Comparison of ENCODE assay signal across 9 mouse cellular contexts in the genomic region with DNA sequence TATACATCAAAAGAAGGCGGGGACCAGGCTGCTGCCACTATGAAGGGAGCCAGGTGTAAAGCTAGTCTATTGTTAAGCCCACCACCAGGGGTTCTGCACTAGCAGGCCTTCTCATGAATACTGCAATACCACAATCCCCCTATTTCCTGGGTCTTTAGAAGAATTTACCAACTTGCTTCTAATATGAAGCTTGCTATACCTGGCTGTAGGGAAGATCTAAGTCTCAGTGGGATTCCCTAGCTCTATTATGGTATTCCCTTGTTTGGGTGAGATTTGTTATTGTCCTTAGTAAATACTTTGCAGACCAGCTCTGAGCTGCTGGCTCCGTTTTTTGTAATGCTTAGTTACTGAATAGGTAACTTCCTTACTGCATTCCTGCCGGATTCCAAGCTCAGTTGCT. TPM values are rescaled to one million over a fixed set of nuclear protein-coding genes. Genes with fewer than 3 reads are reported as not detected.
DNase-seq lines count a peak whose midpoint lies in the region; ATAC-seq and TF ChIP-seq lines count a peak whose summit lies in the region.
"Not testable (repeated sequence)": the region's sequence is repeated elsewhere in the genome, so short reads cannot be mapped to it uniquely, and the experiment has no call there.
"Had no signal": no experiment of that assay in that cellular context is flagged by ENCODE, and none has a peak within 500 bp of the region (broad histone marks: within the 10 kb centered on the region; RNA-seq: fewer than 3 reads in every experiment).

No protein-coding gene starts in this region.

- not testable (repeated sequence) for H3K27ac ChIP-seq in embryonic facial prominence, embryonic 14.5 days (replicated peaks; ENCODE audit: low read depth, low read length)
- peak overlapping the region; percentile 87 for H3K27ac ChIP-seq in heart, adult 2 months
- H3K27ac ChIP-seq in heart, embryonic 13.5 days (replicated peaks), result peak overlapping the region; percentile 96
- H3K27ac ChIP-seq in heart, postnatal 0 days (ENCODE audit: low read depth), result peak overlapping the region; percentile 99
- peak overlapping the region; percentile 35 for H3K27ac ChIP-seq in limb, embryonic 15.5 days
- peak overlapping the region; percentile 71 for H3K27ac ChIP-seq in lung, postnatal 0 days (ENCODE audit: low read length)

- H3K9me3 ChIP-seq in embryonic facial prominence, embryonic 14.5 days (ENCODE audit: control insufficient read depth, low read length); heart, embryonic 13.5 days; heart, postnatal 0 days (replicated peaks; ENCODE audit: control insufficient read depth, low read length); limb, embryonic 15.5 days; lung, postnatal 0 days (ENCODE audit: low read length): not testable (repeated sequence)

- H3K36me3 ChIP-seq in embryonic facial prominence, embryonic 14.5 days (ENCODE audit: control insufficient read depth, insufficient read depth, low read length), result peaks cover 43% of the 10 kb centered on the region
- not testable (repeated sequence) for H3K36me3 ChIP-seq in heart, adult 2 months (ENCODE audit: control insufficient read depth, insufficient read depth, low read length); lung, postnatal 0 days (ENCODE audit: insufficient read depth, low read length)
- peaks cover 39% of the 10 kb centered on the region for H3K36me3 ChIP-seq in heart, embryonic 13.5 days
- peaks cover 39% of the 10 kb centered on the region for H3K36me3 ChIP-seq in heart, postnatal 0 days (replicated peaks; ENCODE audit: control insufficient read depth, insufficient read depth, low read length)
- H3K36me3 ChIP-seq in limb, embryonic 15.5 days, result peaks cover 20% of the 10 kb centered on the region; the same call in 1 of the 2 replicates

- intact Hi-C loops in heart, adult 2 months (cut with DNase I), result not testable (repeated sequence)

- not testable (repeated sequence) for H3K4me1 ChIP-seq in embryonic facial prominence, embryonic 14.5 days (ENCODE audit: control insufficient read depth, insufficient read depth, low read length); lung, postnatal 0 days (ENCODE audit: insufficient read depth, low read depth, low read length)
- H3K4me1 ChIP-seq in heart, adult 2 months (ENCODE audit: control insufficient read depth, insufficient read depth, low read length), result peaks cover 22% of the 10 kb centered on the region
- peaks cover 64% of the 10 kb centered on the region for H3K4me1 ChIP-seq in heart, embryonic 13.5 days
- peaks cover 40% of the 10 kb centered on the region for H3K4me1 ChIP-seq in heart, postnatal 0 days (ENCODE audit: control insufficient read depth, insufficient read depth)
- peaks cover 24% of the 10 kb centered on the region for H3K4me1 ChIP-seq in limb, embryonic 15.5 days

- not testable (repeated sequence) for H3K9ac ChIP-seq in embryonic facial prominence, embryonic 14.5 days (ENCODE audit: low read depth, low read length); heart, adult 2 months (ENCODE audit: low read depth, low read length); limb, embryonic 15.5 days; lung, postnatal 0 days (replicated peaks; ENCODE audit: low read depth)
- H3K9ac ChIP-seq in heart, embryonic 13.5 days, result peak overlapping the region; percentile 64
- 0 out of 2 replicates have a peak overlapping the region, but pooled peaks have one; percentile 45 for H3K9ac ChIP-seq in heart, postnatal 0 days (replicated peaks; ENCODE audit: low read depth, low read length)

- not testable (repeated sequence) for H3K27me3 ChIP-seq in embryonic facial prominence, embryonic 14.5 days (replicated peaks; ENCODE audit: control insufficient read depth, insufficient read depth, low read length); heart, adult 2 months (ENCODE audit: control insufficient read depth, insufficient read depth, low read length); heart, embryonic 13.5 days (replicated peaks); heart, postnatal 0 days (ENCODE audit: control insufficient read depth, insufficient read depth, low read length); limb, embryonic 15.5 days; lung, postnatal 0 days (replicated peaks; ENCODE audit: insufficient read depth, low read length)

- ATAC-seq in embryonic facial prominence, embryonic 14.5 days (ENCODE audit: low read depth); heart, embryonic 13.5 days (ENCODE audit: extremely low read depth, insufficient number of reproducible peaks, low FRiP score, low TSS enrichment); heart, postnatal 0 days (ENCODE audit: insufficient read depth, low read depth); limb, embryonic 15.5 days (ENCODE audit: insufficient number of reproducible peaks, low FRiP score, low TSS enrichment, low read depth); lung, postnatal 0 days: not testable (repeated sequence)

- peak; percentile 98 for DNase-seq in R1 (ENCODE audit: low read depth, low spot score)
- DNase-seq in embryonic facial prominence, embryonic 14.5 days (ENCODE audit: low spot score), result peak; percentile 10
- DNase-seq in heart, adult 2 months; heart, postnatal 0 days (ENCODE audit: low spot score); lung, postnatal 0 days (ENCODE audit: low spot score): not testable (repeated sequence)
- peak; percentile 26 for DNase-seq in thymus, postnatal 14 days

- 66% methylated on average over 3 of the region's 3 CpGs for WGBS in embryonic facial prominence, embryonic 14.5 days
- WGBS in heart, adult 2 months, result 84% methylated on average over 3 of the region's 3 CpGs
- WGBS in heart, embryonic 13.5 days, result 72% methylated on average over 3 of the region's 3 CpGs
- 54% methylated on average over 3 of the region's 3 CpGs for WGBS in heart, postnatal 0 days
- 53% methylated on average over 3 of the region's 3 CpGs for WGBS in limb, embryonic 15.5 days
- WGBS in lung, postnatal 0 days, result 58% methylated on average over 3 of the region's 3 CpGs

- H3K4me2 ChIP-seq in embryonic facial prominence, embryonic 14.5 days (ENCODE audit: low read depth, low read length); heart, postnatal 0 days (ENCODE audit: low read depth, low read length); limb, embryonic 15.5 days; lung, postnatal 0 days (replicated peaks; ENCODE audit: low read depth, low read length): not testable (repeated sequence)
- H3K4me2 ChIP-seq in heart, embryonic 13.5 days, result peak overlapping the region; percentile 25

- not testable (repeated sequence) for H3K79me2 ChIP-seq in heart, adult 2 months (replicated peaks; ENCODE audit: control insufficient read depth, insufficient read depth, low read length)

- H3K4me3 ChIP-seq in embryonic facial prominence, embryonic 14.5 days (ENCODE audit: low read depth, low read length); heart, adult 2 months; heart, embryonic 13.5 days; heart, postnatal 0 days (ENCODE audit: low read depth, low read length); limb, embryonic 15.5 days; lung, postnatal 0 days (ENCODE audit: low read depth, low read length): not testable (repeated sequence)

- TF ChIP-seq CTCF in heart, adult 2 months (IDR thresholded peaks at IDR 0.05); heart, postnatal 0 days (IDR thresholded peaks at IDR 0.05; ENCODE audit: low read depth); lung, postnatal 0 days (IDR thresholded peaks at IDR 0.05): not testable (repeated sequence)

- TF ChIP-seq POLR2A in heart, adult 2 months (IDR thresholded peaks at IDR 0.05; ENCODE audit: insufficient read depth, low read depth, low read length), result not testable (repeated sequence)

- not testable (repeated sequence) for TF ChIP-seq EP300 in heart, adult 2 months (IDR thresholded peaks at IDR 0.05; ENCODE audit: insufficient read depth, low read depth, low read length); heart, postnatal 0 days (IDR thresholded peaks at IDR 0.05; ENCODE audit: low read depth); lung, postnatal 0 days (IDR thresholded peaks at IDR 0.05)

RNA-seq across cellular contexts. Expression of a gene that starts 34.8 kb away (rescaled TPM):
- 7.9 and 8.1 TPM in 2 replicates for polyA plus RNA-seq in embryonic facial prominence, embryonic 14.5 days (2014; fragmentation: Nextera tagmentation; extraction: Ambion mirVana)
- total RNA-seq in heart, adult 2 months (2021), result 100 to 1,000 TPM; 108 to 133 TPM
- polyA plus RNA-seq in heart, adult 2 months (2012; rRNA removed), result 77.5 and 122 TPM in 2 replicates
- 9.1 and 9.7 TPM in 2 replicates for polyA plus RNA-seq in heart, embryonic 13.5 days (2015; fragmentation: Nextera tagmentation; extraction: Ambion mirVana)
- total RNA-seq in heart, postnatal 0 days (2014; rRNA removed; ENCODE audit: low replicate concordance), result 33.9 and 40.3 TPM in 2 replicates
- polyA plus RNA-seq in heart, postnatal 0 days (2015; fragmentation: Nextera tagmentation; extraction: Ambion mirVana), result 16.8 and 20.5 TPM in 2 replicates
- polyA plus RNA-seq in limb, embryonic 15.5 days (2015; fragmentation: Nextera tagmentation; extraction: Ambion mirVana), result 6.8 and 7.9 TPM in 2 replicates
- 12.2 and 12.7 TPM in 2 replicates for polyA plus RNA-seq in lung, postnatal 0 days (2015; fragmentation: Nextera tagmentation; extraction: Ambion mirVana)

RNA-seq across cellular contexts. Expression of a gene that starts 35.1 kb away (rescaled TPM):
- polyA plus RNA-seq in embryonic facial prominence, embryonic 14.5 days (2014; fragmentation: Nextera tagmentation; extraction: Ambion mirVana), result 8.0 and 9.8 TPM in 2 replicates
- under 1 TPM; 0.50 to 0.97 TPM for total RNA-seq in heart, adult 2 months (2021)
- 2.5 and 3.0 TPM in 2 replicates for polyA plus RNA-seq in heart, adult 2 months (2012; rRNA removed)
- polyA plus RNA-seq in heart, embryonic 13.5 days (2015; fragmentation: Nextera tagmentation; extraction: Ambion mirVana), result 6.2 and 7.5 TPM in 2 replicates
- total RNA-seq in heart, postnatal 0 days (2014; rRNA removed; ENCODE audit: low replicate concordance), result 2.0 and 13.9 TPM in 2 replicates
- polyA plus RNA-seq in heart, postnatal 0 days (2015; fragmentation: Nextera tagmentation; extraction: Ambion mirVana), result 7.5 and 8.2 TPM in 2 replicates
- 10.9 and 11.5 TPM in 2 replicates for polyA plus RNA-seq in limb, embryonic 15.5 days (2015; fragmentation: Nextera tagmentation; extraction: Ambion mirVana)
- 6.4 and 6.9 TPM in 2 replicates for polyA plus RNA-seq in lung, postnatal 0 days (2015; fragmentation: Nextera tagmentation; extraction: Ambion mirVana)
- polyA plus RNA-seq: erythroblast, embryonic 14.5 days had no signal

RNA-seq across cellular contexts. Expression of a gene that starts 35.2 kb away (rescaled TPM):
- polyA plus RNA-seq in embryonic facial prominence, embryonic 14.5 days (2014; fragmentation: Nextera tagmentation; extraction: Ambion mirVana), result 211 and 218 TPM in 2 replicates
- total RNA-seq in heart, adult 2 months (2021), result 10 to 100 TPM; 85.4 to 91.4 TPM
- polyA plus RNA-seq in heart, adult 2 months (2012; rRNA removed), result 39.2 and 70.9 TPM in 2 replicates
- 214 and 236 TPM in 2 replicates for polyA plus RNA-seq in heart, embryonic 13.5 days (2015; fragmentation: Nextera tagmentation; extraction: Ambion mirVana)
- total RNA-seq in heart, postnatal 0 days (2014; rRNA removed; ENCODE audit: low replicate concordance), result 84.0 and 92.5 TPM in 2 replicates
- polyA plus RNA-seq in heart, postnatal 0 days (2015; fragmentation: Nextera tagmentation; extraction: Ambion mirVana), result 184 and 206 TPM in 2 replicates
- polyA plus RNA-seq in limb, embryonic 15.5 days (2015; fragmentation: Nextera tagmentation; extraction: Ambion mirVana), result 184 and 185 TPM in 2 replicates
- polyA plus RNA-seq in lung, postnatal 0 days (2015; fragmentation: Nextera tagmentation; extraction: Ambion mirVana), result 189 and 193 TPM in 2 replicates

RNA-seq across cellular contexts. Expression of a gene that starts 52.7 kb away (rescaled TPM):
- polyA plus RNA-seq in embryonic facial prominence, embryonic 14.5 days (2014; fragmentation: Nextera tagmentation; extraction: Ambion mirVana), result 62.1 and 64.7 TPM in 2 replicates
- total RNA-seq in heart, adult 2 months (2021), result 10 to 100 TPM; 23.5 to 28.0 TPM
- polyA plus RNA-seq in heart, adult 2 months (2012; rRNA removed), result 19.2 and 19.8 TPM in 2 replicates
- 54.4 and 59.9 TPM in 2 replicates for polyA plus RNA-seq in heart, embryonic 13.5 days (2015; fragmentation: Nextera tagmentation; extraction: Ambion mirVana)
- total RNA-seq in heart, postnatal 0 days (2014; rRNA removed; ENCODE audit: low replicate concordance), result 28.5 and 50.9 TPM in 2 replicates
- 42.9 and 48.7 TPM in 2 replicates for polyA plus RNA-seq in heart, postnatal 0 days (2015; fragmentation: Nextera tagmentation; extraction: Ambion mirVana)
- 60.5 and 68.7 TPM in 2 replicates for polyA plus RNA-seq in limb, embryonic 15.5 days (2015; fragmentation: Nextera tagmentation; extraction: Ambion mirVana)
- 61.2 and 69.2 TPM in 2 replicates for polyA plus RNA-seq in lung, postnatal 0 days (2015; fragmentation: Nextera tagmentation; extraction: Ambion mirVana)

RNA-seq across cellular contexts. Expression of a gene that starts 53.2 kb away (rescaled TPM):
- 73.9 and 77.3 TPM in 2 replicates for polyA plus RNA-seq in embryonic facial prominence, embryonic 14.5 days (2014; fragmentation: Nextera tagmentation; extraction: Ambion mirVana)
- 10 to 100 TPM; 11.1 to 12.3 TPM for total RNA-seq in heart, adult 2 months (2021)
- polyA plus RNA-seq in heart, adult 2 months (2012; rRNA removed), result 10.7 and 15.3 TPM in 2 replicates
- 55.5 and 56.8 TPM in 2 replicates for polyA plus RNA-seq in heart, embryonic 13.5 days (2015; fragmentation: Nextera tagmentation; extraction: Ambion mirVana)
- total RNA-seq in heart, postnatal 0 days (2014; rRNA removed; ENCODE audit: low replicate concordance), result 21.8 and 40.7 TPM in 2 replicates
- polyA plus RNA-seq in heart, postnatal 0 days (2015; fragmentation: Nextera tagmentation; extraction: Ambion mirVana), result 30.5 and 31.8 TPM in 2 replicates
- polyA plus RNA-seq in limb, embryonic 15.5 days (2015; fragmentation: Nextera tagmentation; extraction: Ambion mirVana), result 58.3 and 59.3 TPM in 2 replicates
- polyA plus RNA-seq in lung, postnatal 0 days (2015; fragmentation: Nextera tagmentation; extraction: Ambion mirVana), result 41.0 and 42.1 TPM in 2 replicates
